Mouse (Mus musculus) MEL (cell line): ENCODE measurements around the gene Nos1. TPM values are rescaled to one million over a fixed set of nuclear protein-coding genes. Genes with fewer than 3 reads are reported as not detected.

Source experiments
- DNase-seq: peaks from one replicate; pipeline ENCODE4 v3.0.0; 2011; ENCODE audit warnings: low read depth, low spot score
- H3K27ac ChIP-seq: 2 replicates; pipeline ENCODE4 v1.5.1; 2012; ENCODE audit warnings: low read depth, mild to moderate bottlenecking, control low read depth, low read length, moderate library complexity; ENCODE audit not compliant: control insufficient read depth
- H3K27me3 ChIP-seq, 2 experiments: fragments of 150-350 bp in 1 of 2; sonication (generic) in 1 of 2; 2 replicates each; pipeline ENCODE4 v1.6.1; 2012; ENCODE audit warnings: low read length in 2 of 2, mild to moderate bottlenecking in 2 of 2, improper control_type of control experiment in 1 of 2, moderate library complexity in 1 of 2; ENCODE audit not compliant: insufficient read depth in 2 of 2, control insufficient read depth in 1 of 2
- H3K36me3 ChIP-seq, 2 experiments: 2 replicates each; pipeline ENCODE4 v1.6.1; 2012 to 2014; ENCODE audit warnings: low read length in 2 of 2, improper control_type of control experiment in 1 of 2, inconsistent platforms in 1 of 2, mild to moderate bottlenecking in 1 of 2; ENCODE audit not compliant: insufficient read depth in 2 of 2, control insufficient read depth in 1 of 2
- H3K4me1 ChIP-seq, 2 experiments: fragments of 150-350 bp in 1 of 2; sonication (generic) in 1 of 2; 2 replicates each; pipeline ENCODE4 v1.6.1; 2012; ENCODE audit warnings: low read length in 2 of 2, improper control_type of control experiment in 1 of 2, mild to moderate bottlenecking in 1 of 2; ENCODE audit not compliant: insufficient read depth in 2 of 2, control insufficient read depth in 1 of 2
- H3K4me3 ChIP-seq, 2 experiments: fragments of 150-350 bp in 1 of 2; sonication (generic) in 1 of 2; 2 replicates each; pipeline ENCODE4 v1.5.1; 2012; ENCODE audit warnings: low read depth in 2 of 2, low read length in 2 of 2, mild to moderate bottlenecking in 2 of 2, moderate library complexity in 2 of 2, control low read depth in 1 of 2, improper control_type of control experiment in 1 of 2; ENCODE audit not compliant: control insufficient read depth in 1 of 2, insufficient read depth in 1 of 2
- H3K79me2 ChIP-seq: 2 replicates; pipeline ENCODE4 v1.6.1; 2012; ENCODE audit warnings: mild to moderate bottlenecking, low read length, moderate library complexity; ENCODE audit not compliant: control insufficient read depth, poor library complexity, insufficient read depth
- H3K9ac ChIP-seq: 2 replicates; pipeline ENCODE4 v1.6.1; 2012; ENCODE audit warnings: low read depth, mild to moderate bottlenecking, control low read depth, low read length, moderate library complexity; ENCODE audit not compliant: control insufficient read depth, poor library complexity, severe bottlenecking
- H3K9me3 ChIP-seq: fragments of 150-350 bp; sonication (generic); replicated peaks from 2 replicates; pipeline ENCODE4 v1.6.1; 2012; ENCODE audit warnings: mild to moderate bottlenecking, low read length, improper control_type of control experiment, moderate library complexity; ENCODE audit not compliant: insufficient read depth
- EP300 ChIP-seq, 2 experiments: IDR thresholded peaks; 2 replicates each; pipeline ENCODE4 v1.6.1; 2011; ENCODE audit warnings: improper control_type of control experiment in 2 of 2, low read length in 2 of 2, low read depth in 1 of 2, mild to moderate bottlenecking in 1 of 2
- ETS1 ChIP-seq: IDR thresholded peaks from 2 replicates; pipeline ENCODE4 v1.6.1; 2012; ENCODE audit warnings: low read depth, mild to moderate bottlenecking, inconsistent platforms, low read length, improper control_type of control experiment, moderate library complexity
- GABPA ChIP-seq: IDR thresholded peaks from 2 replicates; pipeline ENCODE4 v1.6.1; 2012; ENCODE audit warnings: low read depth, mild to moderate bottlenecking, inconsistent platforms, low read length, improper control_type of control experiment, moderate library complexity
- HCFC1 ChIP-seq: IDR thresholded peaks from 2 replicates; pipeline ENCODE4 v1.6.1; 2012; ENCODE audit warnings: low read depth, mild to moderate bottlenecking, inconsistent platforms, low read length, improper control_type of control experiment, moderate library complexity
- JUND ChIP-seq: IDR thresholded peaks from 2 replicates; pipeline ENCODE4 v1.6.1; 2011; ENCODE audit warnings: low read depth, mild to moderate bottlenecking, improper control_type of control experiment, low read length
- KAT2A ChIP-seq: conservative IDR thresholded peaks from 2 replicates; pipeline ENCODE4 v1.6.1; 2012; ENCODE audit warnings: low read depth, low read length, improper control_type of control experiment, inconsistent platforms
- MAFK ChIP-seq: IDR thresholded peaks from 2 replicates; pipeline ENCODE4 v1.6.1; 2011; ENCODE audit warnings: low read depth, mild to moderate bottlenecking, low read length, improper control_type of control experiment, borderline replicate concordance
- MAX ChIP-seq: IDR thresholded peaks from 2 replicates; pipeline ENCODE4 v1.6.1; 2011; ENCODE audit warnings: low read length, improper control_type of control experiment
- MAZ ChIP-seq: IDR thresholded peaks from 2 replicates; pipeline ENCODE4 v1.6.1; 2012; ENCODE audit warnings: low read depth, mild to moderate bottlenecking, inconsistent platforms, low read length, improper control_type of control experiment
- MEF2A ChIP-seq: IDR thresholded peaks from 2 replicates; pipeline ENCODE4 v1.6.1; 2014; ENCODE audit warnings: low read depth, mild to moderate bottlenecking, inconsistent platforms, low read length, improper control_type of control experiment; ENCODE audit not compliant: poor library complexity, insufficient replicate concordance, severe bottlenecking; ENCODE audit errors: extremely low read depth
- MXI1 ChIP-seq: IDR thresholded peaks from 2 replicates; pipeline ENCODE4 v1.6.1; 2011; ENCODE audit warnings: mild to moderate bottlenecking, low read depth, low read length, improper control_type of control experiment
- MYB ChIP-seq: IDR thresholded peaks from 2 replicates; pipeline ENCODE4 v1.6.1; 2011; ENCODE audit warnings: mild to moderate bottlenecking, low read depth, low read length, improper control_type of control experiment
- MYC ChIP-seq: IDR thresholded peaks from 2 replicates; pipeline ENCODE4 v1.6.1; 2011; ENCODE audit warnings: low read depth, mild to moderate bottlenecking, low read length, improper control_type of control experiment, moderate library complexity
- POLR2A ChIP-seq, 2 experiments: IDR thresholded peaks; 2 replicates each; pipeline ENCODE4 v1.6.1; 2011 to 2012; ENCODE audit warnings: low read length in 2 of 2, mild to moderate bottlenecking in 2 of 2, control low read depth in 1 of 2, improper control_type of control experiment in 1 of 2, low read depth in 1 of 2, moderate library complexity in 1 of 2; ENCODE audit not compliant: control insufficient read depth in 1 of 2, insufficient read depth in 1 of 2, poor library complexity in 1 of 2
- POLR2AphosphoS2 ChIP-seq: IDR thresholded peaks from 2 replicates; pipeline ENCODE4 v1.6.1; 2011; ENCODE audit warnings: low read length, improper control_type of control experiment
- RCOR1 ChIP-seq: IDR thresholded peaks from 2 replicates; pipeline ENCODE4 v1.6.1; 2012; ENCODE audit warnings: low read depth, mild to moderate bottlenecking, inconsistent platforms, low read length, improper control_type of control experiment
- SIN3A ChIP-seq: IDR thresholded peaks from 2 replicates; pipeline ENCODE4 v1.6.1; 2012; ENCODE audit warnings: low read length, improper control_type of control experiment, inconsistent platforms
- SMC3 ChIP-seq: IDR thresholded peaks from 2 replicates; pipeline ENCODE4 v1.6.1; 2011; ENCODE audit warnings: low read depth, low read length, improper control_type of control experiment
- TAL1 ChIP-seq: IDR thresholded peaks from 2 replicates; pipeline ENCODE4 v1.6.1; 2012; ENCODE audit warnings: mild to moderate bottlenecking, inconsistent platforms, low read length, moderate library complexity, mixed read lengths
- TBP ChIP-seq: IDR thresholded peaks from 2 replicates; pipeline ENCODE4 v1.8.0; 2011; ENCODE audit warnings: low read depth, low read length, improper control_type of control experiment
- TCF12 ChIP-seq: IDR thresholded peaks from 2 replicates; pipeline ENCODE4 v1.6.1; 2014; ENCODE audit warnings: low read depth, mild to moderate bottlenecking, inconsistent platforms, low read length, improper control_type of control experiment, moderate library complexity
- UBTF ChIP-seq: IDR thresholded peaks from 2 replicates; pipeline ENCODE4 v1.6.1; 2012; ENCODE audit warnings: low read depth, mild to moderate bottlenecking, inconsistent platforms, low read length, improper control_type of control experiment, moderate library complexity, borderline replicate concordance; ENCODE audit not compliant: insufficient read depth
- USF2 ChIP-seq, 2 experiments: IDR thresholded peaks; 2 replicates each; pipeline ENCODE4 v1.6.1; 2011 to 2012; ENCODE audit warnings: improper control_type of control experiment in 2 of 2, low read length in 2 of 2, borderline replicate concordance in 1 of 2, inconsistent platforms in 1 of 2, low read depth in 1 of 2, mild to moderate bottlenecking in 1 of 2; ENCODE audit not compliant: insufficient read depth in 1 of 2
- ZNF384 ChIP-seq: IDR thresholded peaks from 2 replicates; pipeline ENCODE4 v1.6.1; 2012; ENCODE audit warnings: low read depth, mild to moderate bottlenecking, inconsistent platforms, low read length, improper control_type of control experiment
- polyA plus RNA-seq, 2 experiments: library from polyadenylated mRNA; stranded (reverse) in 1 of 2; unstranded in 1 of 2; fragments of >175 nt in 1 of 2; fragments of >200 nt in 1 of 2; gene quantifications; 2 replicates each; pipeline versions ENCODE4 v1.2.1 to v1.2.4; 2012; ENCODE audit warnings: low replicate concordance in 2 of 2, low read depth in 1 of 2; ENCODE audit not compliant: insufficient read length in 2 of 2, insufficient read depth in 1 of 2, missing spikeins in 1 of 2
- total RNA-seq: library from RNA; depleted of rRNA; stranded (reverse); fragments of 300-350 nt; gene quantifications from 2 replicates; pipeline ENCODE4 v1.2.3, GENCODE M21; 2012

The Nos1 gene
- total and polyA plus RNA-seq, 3 experiments, result 0.35 to 1.5 TPM; not detected in 1

DNA sequence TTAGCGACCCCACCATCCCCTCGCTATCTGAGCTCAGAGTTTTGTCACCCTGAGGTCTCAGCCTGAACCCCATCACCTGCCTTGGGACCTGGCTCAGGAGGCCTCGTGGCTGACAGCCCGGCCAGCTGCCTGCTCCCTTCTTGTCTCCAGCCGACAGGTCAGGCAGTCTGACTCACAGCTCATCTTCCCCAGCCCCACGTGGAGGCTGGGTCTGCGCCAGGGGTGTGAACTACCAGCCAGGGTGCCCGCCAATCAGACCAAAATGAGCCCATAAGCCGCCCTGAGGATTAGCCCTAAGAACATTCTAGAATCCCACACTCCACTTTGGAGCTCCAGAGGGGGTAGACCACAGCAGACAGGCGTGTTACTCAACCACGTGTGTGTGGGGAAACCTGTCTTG is 1.7 kb upstream of the Nos1 start:
- H3K9ac ChIP-seq, result no peak overlapping the region
- no peak overlapping the region for H3K27ac ChIP-seq
- TF ChIP-seq ZNF384 (no peak), JUND (no peak), SMC3 (no peak), TAL1 (no peak), POLR2A (IDR thresholded peaks at IDR 0.05; ENCODE audit: control insufficient read depth in 1 of 2, insufficient read depth in 1 of 2, low read depth in 1 of 2, low read length in 2 of 2, poor library complexity in 1 of 2) (no peak), TBP (no peak), MYB (no peak), EP300 (IDR thresholded peaks at IDR 0.05; ENCODE audit: low read depth in 1 of 2, low read length in 2 of 2) (no peak), MEF2A (no peak)
- no peak overlapping the region for H3K4me3 ChIP-seq
- no peaks in the 10 kb centered on the region; a peak in 1 of 4 replicates for H3K27me3 ChIP-seq
- DNase-seq, result no peak
- H3K4me1 ChIP-seq, result no peaks in the 10 kb centered on the region
- H3K36me3 ChIP-seq, result no peaks in the 10 kb centered on the region
- H3K79me2 ChIP-seq, result no peaks in the 10 kb centered on the region
- H3K9me3 ChIP-seq, result no peaks in the 10 kb centered on the region

GRCm38 (mm10) chr5:117781178-117781577 is 346 bp downstream of the Nos1 start:
- no peaks in the 10 kb centered on the region for H3K9me3 ChIP-seq
- H3K4me1 ChIP-seq, result no peaks in the 10 kb centered on the region
- H3K27me3 ChIP-seq, result no peaks in the 10 kb centered on the region; a peak in 1 of 4 replicates
- DNase-seq, result no peak
- no peaks in the 10 kb centered on the region for H3K79me2 ChIP-seq
- no peak for TF ChIP-seq MAX
- no peak for TF ChIP-seq MXI1
- no peak for TF ChIP-seq ZNF384
- no peak for TF ChIP-seq POLR2A (IDR thresholded peaks at IDR 0.05; ENCODE audit: control insufficient read depth in 1 of 2, insufficient read depth in 1 of 2, low read depth in 1 of 2, low read length in 2 of 2, poor library complexity in 1 of 2)
- TF ChIP-seq EP300 (IDR thresholded peaks at IDR 0.05; ENCODE audit: low read depth in 1 of 2, low read length in 2 of 2), result no peak
- TF ChIP-seq MEF2A, result no peak
- no peak for TF ChIP-seq GABPA
- TF ChIP-seq RCOR1, result no peak
- no peak for TF ChIP-seq MYC
- TF ChIP-seq KAT2A, result no peak
- no peak for TF ChIP-seq POLR2AphosphoS2
- no peak for TF ChIP-seq SIN3A
- no peak for TF ChIP-seq MAFK
- no peak for TF ChIP-seq JUND
- no peak for TF ChIP-seq USF2 (IDR thresholded peaks at IDR 0.05; ENCODE audit: borderline replicate concordance in 1 of 2, insufficient read depth in 1 of 2, low read depth in 1 of 2, low read length in 2 of 2)
- no peak for TF ChIP-seq UBTF
- TF ChIP-seq ETS1, result no peak
- no peak for TF ChIP-seq HCFC1
- TF ChIP-seq MAZ, result no peak
- no peak for TF ChIP-seq TCF12
- TF ChIP-seq, all 39 proteins: peak for 0
- H3K36me3 ChIP-seq, result no peaks in the 10 kb centered on the region
- H3K27ac ChIP-seq, result no peak overlapping the region
- no peak overlapping the region for H3K9ac ChIP-seq
- H3K4me3 ChIP-seq, result no peak overlapping the region
